Comparison of ENCODE assay signal across 8 mouse cellular contexts in the genomic region with DNA sequence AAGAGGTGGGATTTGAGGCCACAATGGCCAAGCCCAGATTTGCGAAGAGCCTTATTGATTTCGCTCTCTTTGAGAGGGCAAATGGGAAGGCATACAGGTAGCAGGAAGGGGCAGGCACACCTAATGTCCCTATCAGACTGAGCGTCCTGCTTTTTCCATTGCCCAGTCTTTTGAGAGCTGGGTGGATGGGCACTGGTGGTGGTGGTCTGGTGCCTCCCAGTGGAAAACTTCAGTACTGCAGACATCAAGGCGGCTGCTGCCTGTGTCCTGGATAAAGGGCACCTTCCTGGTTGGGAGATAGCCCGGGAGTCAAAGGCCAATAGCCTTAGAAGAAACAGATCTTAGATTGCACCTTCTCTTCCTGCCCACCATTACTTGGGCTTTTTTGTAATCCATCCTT. TPM values are rescaled to one million over a fixed set of nuclear protein-coding genes. Genes with fewer than 3 reads are reported as not detected.
DNase-seq lines count a peak whose midpoint lies in the region; ATAC-seq and TF ChIP-seq lines count a peak whose summit lies in the region.

No protein-coding gene starts in this region.

- no peak overlapping the region for H3K9ac ChIP-seq in heart, postnatal 0 days (replicated peaks; ENCODE audit: low read depth, low read length)

- no peak overlapping the region for H3K4me3 ChIP-seq in E14TG2a.4 (replicated peaks; ENCODE audit: low read length)
- H3K4me3 ChIP-seq in heart, postnatal 0 days (ENCODE audit: low read depth, low read length): no peak overlapping the region
- no peak overlapping the region for H3K4me3 ChIP-seq in small intestine, adult 2 months (ENCODE audit: low read depth, low read length)

- peaks cover 43% of the 10 kb centered on the region for H3K4me1 ChIP-seq in E14TG2a.4 (replicated peaks; ENCODE audit: low read depth, low read length)
- H3K4me1 ChIP-seq in heart, postnatal 0 days (ENCODE audit: control insufficient read depth, insufficient read depth): no peaks in the 10 kb centered on the region; the same call in 1 of the 2 replicates
- no peaks in the 10 kb centered on the region for H3K4me1 ChIP-seq in small intestine, adult 2 months (ENCODE audit: control insufficient read depth, insufficient read depth, insufficient read length, low read length)

- ATAC-seq in heart, postnatal 0 days (ENCODE audit: insufficient read depth, low read depth): peak; percentile 58; the same call in 1 of the 2 replicates
- peak; percentile 88 for ATAC-seq in megakaryocyte progenitor cell, adult 5-6 weeks (replicated peaks; ENCODE audit: poor library complexity)
- ATAC-seq in erythroblast, adult 5-6 weeks (replicated peaks; ENCODE audit: low FRiP score, poor library complexity, severe bottlenecking): no peak

- TF ChIP-seq EP300 in heart, postnatal 0 days (IDR thresholded peaks at IDR 0.05; ENCODE audit: low read depth): no peak

- DNase-seq in adrenal gland, adult 18-20 months (ENCODE audit: low spot score in 2 of 2): peak; percentile 77 to 85
- DNase-seq in embryo, embryonic 11 days: peak; percentile 74
- DNase-seq in heart, postnatal 0 days (ENCODE audit: low spot score): peak; percentile 74
- DNase-seq in layer of hippocampus, postnatal 10 days (ENCODE audit: low spot score in 2 of 2): peak; percentile 89 to 90

- 23% methylated on average over 5 of the region's 5 CpGs for WGBS in heart, postnatal 0 days
- 24% methylated on average over 5 of the region's 5 CpGs for WGBS in small intestine, adult 2 months

- H3K27me3 ChIP-seq in E14TG2a.4 (ENCODE audit: insufficient read depth, low read length): 0 out of 2 replicates have a peak, but pooled peaks cover 2% of the 10 kb centered on the region
- no peaks in the 10 kb centered on the region for H3K27me3 ChIP-seq in heart, postnatal 0 days (ENCODE audit: control insufficient read depth, insufficient read depth, low read length)
- H3K27me3 ChIP-seq in small intestine, adult 2 months (ENCODE audit: control insufficient read depth, insufficient read depth, low read length): no peaks in the 10 kb centered on the region

- TF ChIP-seq CTCF in E14TG2a.4 (conservative IDR thresholded peaks at IDR 0.05; ENCODE audit: low read length): peak; percentile 85
- TF ChIP-seq CTCF in heart, postnatal 0 days (IDR thresholded peaks at IDR 0.05; ENCODE audit: low read depth): peak; percentile 99
- peak; percentile 71; the same call in 1 of the 2 replicates for TF ChIP-seq CTCF in small intestine, adult 2 months (IDR thresholded peaks at IDR 0.05; ENCODE audit: extremely low read depth, insufficient read length, insufficient replicate concordance, low read depth, low read length)

- no peak overlapping the region for H3K4me2 ChIP-seq in heart, postnatal 0 days (ENCODE audit: low read depth, low read length)

- no peaks in the 10 kb centered on the region for H3K9me3 ChIP-seq in E14TG2a.4 (ENCODE audit: low read length)
- no peaks in the 10 kb centered on the region for H3K9me3 ChIP-seq in heart, postnatal 0 days (replicated peaks; ENCODE audit: control insufficient read depth, low read length)

- TF ChIP-seq POLR2A in small intestine, adult 2 months (IDR thresholded peaks at IDR 0.05; ENCODE audit: low read depth, low read length): no peak

- no peaks in the 10 kb centered on the region for H3K36me3 ChIP-seq in E14TG2a.4 (ENCODE audit: insufficient read depth, low read length)
- H3K36me3 ChIP-seq in heart, postnatal 0 days (replicated peaks; ENCODE audit: control insufficient read depth, insufficient read depth, low read length): no peaks in the 10 kb centered on the region
- H3K36me3 ChIP-seq in small intestine, adult 2 months (ENCODE audit: control insufficient read depth, insufficient read depth, low read length): no peaks in the 10 kb centered on the region

- no peak overlapping the region for H3K27ac ChIP-seq in heart, postnatal 0 days (ENCODE audit: low read depth)
- no peak overlapping the region for H3K27ac ChIP-seq in small intestine, adult 2 months (ENCODE audit: insufficient read depth, low read depth, low read length)

RNA-seq across cellular contexts. Expression of a gene that starts 47.4 kb away (rescaled TPM):
- under 1 TPM; 0.38 to 0.50 TPM for total RNA-seq in adrenal gland, adult 18-20 months (2021)
- total RNA-seq in heart, postnatal 0 days (2014; rRNA removed; ENCODE audit: low replicate concordance): not detected in 2 replicates
- not detected in 2 replicates for polyA plus RNA-seq in heart, postnatal 0 days (2015; fragmentation: Nextera tagmentation; extraction: Ambion mirVana)
- total RNA-seq in layer of hippocampus, postnatal 10 days (2021): 1 to 10 TPM; 1.4 to 2.1 TPM
- total RNA-seq in megakaryocyte progenitor cell, adult 5-6 weeks (2015): not detected in 2 replicates
- total RNA-seq in megakaryocyte progenitor cell, adult 5-6 weeks (2017): not detected in 2 replicates
- polyA plus RNA-seq in small intestine, adult 2 months (2012; rRNA removed): not detected in 2 replicates
- not detected in 2 replicates for total RNA-seq in erythroblast, adult 5-6 weeks (2015; ENCODE audit: low replicate concordance)
- total RNA-seq in erythroblast, adult 5-6 weeks (2017; ENCODE audit: low replicate concordance): not detected in 2 replicates
